Mouse (Mus musculus) heart, embryonic 12.5 days (tissue): ENCODE measurements around the gene Crcp. TPM values are rescaled to one million over a fixed set of nuclear protein-coding genes. Genes with fewer than 3 reads are reported as not detected.

Experiments
- ATAC-seq: fragments of 200-750 bp; cut with Nextera tagmentation; 2 replicates; pipeline ENCODE4 v1.8.0; 2017; ENCODE audit warnings: moderate TSS enrichment, moderate library complexity; ENCODE audit not compliant: insufficient number of reproducible peaks, low FRiP score
- H3K27ac ChIP-seq: fragments of 300-500 bp; sonication (generic); 2 replicates; pipeline ENCODE4 v1.5.1; 2016; ENCODE audit warnings: mild to moderate bottlenecking, moderate library complexity; ENCODE audit not compliant: poor library complexity, severe bottlenecking
- H3K27me3 ChIP-seq: fragments of 300-500 bp; sonication (generic); replicated peaks from 2 replicates; pipeline ENCODE4 v1.6.1; 2016; ENCODE audit warnings: mild to moderate bottlenecking, moderate library complexity
- H3K36me3 ChIP-seq: fragments of 300-500 bp; sonication (generic); 2 replicates; pipeline ENCODE4 v1.6.1; 2016; ENCODE audit warnings: mild to moderate bottlenecking, moderate library complexity
- H3K4me1 ChIP-seq: fragments of 300-500 bp; sonication (generic); replicated peaks from 2 replicates; pipeline ENCODE4 v1.6.1; 2016; ENCODE audit warnings: mild to moderate bottlenecking
- H3K4me2 ChIP-seq: fragments of 300-500 bp; sonication (generic); 2 replicates; pipeline ENCODE4 v1.6.1; 2016; ENCODE audit warnings: mild to moderate bottlenecking, moderate library complexity
- H3K4me3 ChIP-seq: fragments of 300-500 bp; sonication (generic); 2 replicates; pipeline ENCODE4 v1.5.1; 2016; ENCODE audit warnings: mild to moderate bottlenecking
- H3K9ac ChIP-seq: fragments of 300-500 bp; sonication (generic); 2 replicates; pipeline ENCODE4 v1.6.1; 2016; ENCODE audit warnings: mild to moderate bottlenecking, moderate library complexity
- H3K9me3 ChIP-seq: fragments of 300-500 bp; sonication (generic); replicated peaks from 2 replicates; pipeline ENCODE4 v1.6.1; 2016; ENCODE audit warnings: mild to moderate bottlenecking, moderate library complexity
- WGBS: fragments of 180-500 bp; shearing (Covaris S2); methylation state at CpG from one replicate; pipeline ENCODE4 v1.1.7; 2016; 5-methylcytosine and 5-hydroxymethylcytosine counted together
- polyA plus RNA-seq: library from polyadenylated mRNA; unstranded; fragments of >200 nt; fragmentation: Nextera tagmentation; extraction: Ambion mirVana; gene quantifications from 2 replicates; pipeline ENCODE4 v1.2.1, GENCODE M21; 2016

Crcp gene
- 21.2 and 22.5 TPM in 2 replicates for polyA plus RNA-seq

GRCm38 (mm10) chr5:130029142-130029897 is at the start of gene Crcp, which contains the start of gene Asl:
Crcp (plus strand) TSS chr5:130029290.
Asl (minus strand) TSS chr5:130029247.
- ATAC-seq, result peak; percentile 86
- under 1% methylated on average over 51 of the region's 51 CpGs for WGBS

GRCm38 (mm10) chr5:129980216-129980615 is 48.9 kb upstream of the Crcp start:
- WGBS, result 38% methylated on average over 3 of the region's 3 CpGs
- H3K27ac ChIP-seq, result no peak overlapping the region
- no peak overlapping the region for H3K4me2 ChIP-seq
- H3K27me3 ChIP-seq, result no peaks in the 10 kb centered on the region
- H3K36me3 ChIP-seq, result peaks cover 22% of the 10 kb centered on the region
- H3K9ac ChIP-seq, result no peak overlapping the region
- H3K4me1 ChIP-seq, result peaks cover 10% of the 10 kb centered on the region; the same call in 1 of the 2 replicates
- no peak overlapping the region for H3K4me3 ChIP-seq
- H3K9me3 ChIP-seq, result no peaks in the 10 kb centered on the region
- ATAC-seq, result no peak

More at GRCm38 (mm10) chr5:130029142-130029897, at the start of gene Crcp, which contains the start of gene Asl:
- peaks cover 8% of the 10 kb centered on the region for H3K4me1 ChIP-seq
- peak within 1 kb of the TSS; percentile 76 for H3K4me2 ChIP-seq
- H3K9me3 ChIP-seq, result no peaks in the 10 kb centered on the region
- H3K36me3 ChIP-seq, result no peaks in the 10 kb centered on the region
- H3K27ac ChIP-seq, result peak within 1 kb of the TSS; percentile 91
- peaks cover 10% of the 10 kb centered on the region for H3K27me3 ChIP-seq
- H3K9ac ChIP-seq, result peak within 1 kb of the TSS; percentile 85
- peak within 1 kb of the TSS; percentile 78 for H3K4me3 ChIP-seq

GRCm38 (mm10) chr5:129989376-129989775 is 39.7 kb upstream of the Crcp start:
- Histone ChIP-seq H3K4me1 (no peaks in the 10 kb centered on the region), H3K27me3 (no peaks in the 10 kb centered on the region), H3K27ac (no peak overlapping the region), H3K9ac (no peak overlapping the region), H3K4me3 (no peak overlapping the region), H3K36me3 (peaks cover 45% of the 10 kb centered on the region), H3K4me2 (no peak overlapping the region), H3K9me3 (no peaks in the 10 kb centered on the region)
- WGBS, result 83% methylated on average over 13 of the region's 13 CpGs
- ATAC-seq, result no peak

GRCm38 (mm10) chr5:129991898-129992297 is 37.2 kb upstream of the Crcp start:
- ATAC-seq, result no peak
- Histone ChIP-seq H3K9ac (no peak overlapping the region), H3K27ac (no peak overlapping the region), H3K36me3 (peaks cover 47% of the 10 kb centered on the region), H3K27me3 (no peaks in the 10 kb centered on the region), H3K4me3 (no peak overlapping the region), H3K4me1 (no peaks in the 10 kb centered on the region), H3K9me3 (no peaks in the 10 kb centered on the region), H3K4me2 (no peak overlapping the region)
- WGBS, result 87% methylated on average over 5 of the region's 5 CpGs

GRCm38 (mm10) chr5:129993374-129993773 is 35.7 kb upstream of the Crcp start:
- Histone ChIP-seq H3K4me2 (no peak overlapping the region), H3K4me3 (no peak overlapping the region), H3K4me1 (no peaks in the 10 kb centered on the region), H3K9ac (no peak overlapping the region), H3K27me3 (no peaks in the 10 kb centered on the region), H3K9me3 (no peaks in the 10 kb centered on the region), H3K36me3 (peaks cover 42% of the 10 kb centered on the region), H3K27ac (no peak overlapping the region)
- WGBS, result 87% methylated on average over 14 of the region's 14 CpGs
- ATAC-seq, result no peak

- Histone ChIP-seq H3K36me3 (peaks cover 27% of the 10 kb centered on the region), H3K4me1 (no peaks in the 10 kb centered on the region), H3K4me3 (no peak overlapping the region), H3K27ac (no peak overlapping the region), H3K27me3 (no peaks in the 10 kb centered on the region), H3K9me3 (no peaks in the 10 kb centered on the region), H3K9ac (no peak overlapping the region), H3K4me2 (no peak overlapping the region)
- no peak for ATAC-seq
- 91% methylated on average over 7 of the region's 7 CpGs for WGBS
These were observed 34.1 kb upstream of the Crcp start for GRCm38 (mm10) chr5:129994989-129995388.

GRCm38 (mm10) chr5:129997700-129998099 is 31.4 kb upstream of the Crcp start:
- Histone ChIP-seq H3K9ac (no peak overlapping the region), H3K36me3 (peaks cover 23% of the 10 kb centered on the region), H3K4me2 (no peak overlapping the region), H3K4me3 (no peak overlapping the region), H3K4me1 (peaks cover 11% of the 10 kb centered on the region), H3K27ac (no peak overlapping the region), H3K27me3 (no peaks in the 10 kb centered on the region), H3K9me3 (no peaks in the 10 kb centered on the region)
- ATAC-seq, result no peak
- 74% methylated on average over 19 of the region's 19 CpGs for WGBS

- Histone ChIP-seq H3K27me3 (no peaks in the 10 kb centered on the region), H3K27ac (no peak overlapping the region), H3K4me2 (no peak overlapping the region), H3K4me3 (no peak overlapping the region), H3K9ac (no peak overlapping the region), H3K4me1 (peaks cover 15% of the 10 kb centered on the region), H3K9me3 (no peaks in the 10 kb centered on the region), H3K36me3 (peaks cover 18% of the 10 kb centered on the region)
- WGBS, result 27% methylated on average over 4 of the region's 4 CpGs
- ATAC-seq, result no peak
These were observed 30.0 kb upstream of the Crcp start for GRCm38 (mm10) chr5:129999097-129999496.

- Histone ChIP-seq H3K27ac (no peak overlapping the region), H3K27me3 (no peaks in the 10 kb centered on the region), H3K4me3 (no peak overlapping the region), H3K4me1 (peaks cover 15% of the 10 kb centered on the region), H3K4me2 (no peak overlapping the region), H3K36me3 (peaks cover 13% of the 10 kb centered on the region), H3K9ac (no peak overlapping the region), H3K9me3 (0 out of 2 replicates have a peak, but pooled peaks cover 5% of the 10 kb centered on the region)
- 90% methylated on average over 12 of the region's 12 CpGs for WGBS
- ATAC-seq, result no peak
These were observed 28.4 kb upstream of the Crcp start for GRCm38 (mm10) chr5:130000735-130001134.

- H3K36me3 ChIP-seq, result peaks cover 10% of the 10 kb centered on the region
- WGBS, result 66% methylated on average over 5 of the region's 5 CpGs
- H3K4me3 ChIP-seq, result peak overlapping the region; percentile 66
- H3K9ac ChIP-seq, result peak overlapping the region; percentile 77
- H3K27me3 ChIP-seq, result no peaks in the 10 kb centered on the region
- H3K4me1 ChIP-seq, result peaks cover 15% of the 10 kb centered on the region
- peak overlapping the region; percentile 81 for H3K4me2 ChIP-seq
- 0 out of 2 replicates have a peak, but pooled peaks cover 5% of the 10 kb centered on the region for H3K9me3 ChIP-seq
- ATAC-seq, result no peak
- no peak overlapping the region for H3K27ac ChIP-seq
These were observed 27.6 kb upstream of the Crcp start for GRCm38 (mm10) chr5:130001356-130001987.
